Mouse (Mus musculus): ENCODE data around the gene Drc1. TPM values are rescaled to one million over a fixed set of nuclear protein-coding genes. Genes with fewer than 3 reads are reported as not detected.

Gene Drc1
- total RNA-seq, 2 experiments from 2014 or later, result 16.3 to 16.5 TPM

GRCm38 (mm10) chr5:30285944-30286799 lies 5.0 kb downstream of the Drc1 start:
- DNase-seq (ENCODE audit: low spot score in 2 of 2), result no peak

GRCm38 (mm10) chr5:30287106-30287882 lies 6.1 kb downstream of the Drc1 start:
- no peak for DNase-seq (ENCODE audit: low spot score in 2 of 2)

- no peak for DNase-seq (ENCODE audit: low spot score in 2 of 2)
Measured at GRCm38 (mm10) chr5:30340815-30341214, 59.6 kb downstream of the Drc1 start.

- no peak for DNase-seq (ENCODE audit: low spot score in 2 of 2)
Measured at GRCm38 (mm10) chr5:30341601-30342365, 60.6 kb downstream of the Drc1 start.

- no peak for DNase-seq (ENCODE audit: low spot score in 2 of 2)
Measured at GRCm38 (mm10) chr5:30342601-30343015, 61.4 kb downstream of the Drc1 start.

GRCm38 (mm10) chr5:30343107-30343506 lies 61.9 kb downstream of the Drc1 start:
- DNase-seq (ENCODE audit: low spot score in 2 of 2), result peak; percentile 68 to 74

- DNase-seq (ENCODE audit: low spot score in 2 of 2), result no peak
Measured at GRCm38 (mm10) chr5:30343886-30344285, 62.7 kb downstream of the Drc1 start.

- no peak for DNase-seq (ENCODE audit: low spot score in 2 of 2)
Measured at GRCm38 (mm10) chr5:30353605-30354004, 72.4 kb downstream of the Drc1 start.

GRCm38 (mm10) chr5:30355114-30355513 lies 73.9 kb downstream of the Drc1 start:
- no peak for DNase-seq (ENCODE audit: low spot score in 2 of 2)

- no peak for DNase-seq (ENCODE audit: low spot score in 2 of 2)
Measured at GRCm38 (mm10) chr5:30355559-30356159, 74.5 kb downstream of the Drc1 start.

- DNase-seq (ENCODE audit: low spot score in 2 of 2), result no peak
Measured at GRCm38 (mm10) chr5:30356647-30357046, 75.5 kb downstream of the Drc1 start.

GRCm38 (mm10) chr5:30358436-30359099 lies 77.4 kb downstream of the Drc1 start:
- DNase-seq (ENCODE audit: low spot score in 2 of 2), result no peak

- no peak for DNase-seq (ENCODE audit: low spot score in 2 of 2)
Measured at GRCm38 (mm10) chr5:30367405-30367804, 86.2 kb downstream of the Drc1 start.

GRCm38 (mm10) chr5:30369426-30369825 lies 88.2 kb downstream of the Drc1 start:
- peak; percentile 17 to 32 for DNase-seq (ENCODE audit: low spot score in 2 of 2)

GRCm38 (mm10) chr5:30382876-30383275 lies 101.7 kb downstream of the Drc1 start:
- DNase-seq (ENCODE audit: low spot score in 2 of 2), result no peak

GRCm38 (mm10) chr5:30387726-30388125 lies 106.5 kb downstream of the Drc1 start:
- no peak for DNase-seq (ENCODE audit: low spot score in 2 of 2)

- no peak for DNase-seq (ENCODE audit: low spot score in 2 of 2)
Measured at GRCm38 (mm10) chr5:30389836-30390235, 108.6 kb downstream of the Drc1 start.

GRCm38 (mm10) chr5:30391473-30391872 lies 110.3 kb downstream of the Drc1 start:
- DNase-seq (ENCODE audit: low spot score in 2 of 2), result peak; percentile 80 to 81

- DNase-seq (ENCODE audit: low spot score in 2 of 2), result no peak
Measured at GRCm38 (mm10) chr5:30400521-30400920, 119.3 kb downstream of the Drc1 start.

GRCm38 (mm10) chr5:30401165-30401564 lies 120.0 kb downstream of the Drc1 start:
- DNase-seq (ENCODE audit: low spot score in 2 of 2), result no peak

Data from layer of hippocampus, postnatal 10 days (tissue).